Mouse (Mus musculus): Measurements from ENCODE around the gene Tarbp2. TPM values are rescaled to one million over a fixed set of nuclear protein-coding genes. Genes with fewer than 3 reads are reported as not detected.

Gene Tarbp2
- polyA plus RNA-seq, 1 experiment from 2014 or later, result 41.7 TPM

- ATAC-seq (ENCODE audit: low FRiP score, low TSS enrichment) (no peak), DNase-seq (ENCODE audit: low spot score) (no peak)
- Histone ChIP-seq H3K36me3 (ENCODE audit: control insufficient read depth, insufficient read depth, low read length) (peaks cover 36% of the 10 kb centered on the region), H3K4me2 (replicated peaks; ENCODE audit: low read depth) (no peak overlapping the region), H3K27ac (replicated peaks) (no peak overlapping the region), H3K4me3 (ENCODE audit: low read depth, low read length) (no peak overlapping the region), H3K4me1 (replicated peaks; ENCODE audit: control insufficient read depth, insufficient read depth) (no peaks in the 10 kb centered on the region), H3K9ac (ENCODE audit: low read length) (no peak overlapping the region), H3K27me3 (ENCODE audit: control insufficient read depth, insufficient read depth, low read length) (no peaks in the 10 kb centered on the region), H3K9me3 (ENCODE audit: control insufficient read depth, low read length) (no peaks in the 10 kb centered on the region)
- no peak for TF ChIP-seq CTCF (IDR thresholded peaks at IDR 0.05; ENCODE audit: low read depth)
- no peak for TF ChIP-seq EP300 (optimal IDR thresholded peaks at IDR 0.05)
- 88% methylated on average over 4 of the region's 4 CpGs for WGBS
Observed at GRCm38 (mm10) chr15:102531586-102531985, 13.6 kb downstream of the Tarbp2 start.

GRCm38 (mm10) chr15:102532106-102532900, 14.3 kb downstream of the Tarbp2 start:
- TF ChIP-seq EP300 (optimal IDR thresholded peaks at IDR 0.05) (no peak), CTCF (IDR thresholded peaks at IDR 0.05; ENCODE audit: low read depth) (no peak)
- no peak overlapping the region for H3K4me2 ChIP-seq (replicated peaks; ENCODE audit: low read depth)
- no peaks in the 10 kb centered on the region for H3K9me3 ChIP-seq (ENCODE audit: control insufficient read depth, low read length)
- no peaks in the 10 kb centered on the region for H3K27me3 ChIP-seq (ENCODE audit: control insufficient read depth, insufficient read depth, low read length)
- no peak overlapping the region for H3K4me3 ChIP-seq (ENCODE audit: low read depth, low read length)
- ATAC-seq (ENCODE audit: low FRiP score, low TSS enrichment) (no peak), DNase-seq (ENCODE audit: low spot score) (no peak)
- peaks cover 39% of the 10 kb centered on the region for H3K36me3 ChIP-seq (ENCODE audit: control insufficient read depth, insufficient read depth, low read length)
- H3K4me1 ChIP-seq (replicated peaks; ENCODE audit: control insufficient read depth, insufficient read depth), result no peaks in the 10 kb centered on the region
- H3K27ac ChIP-seq (replicated peaks), result no peak overlapping the region
- H3K9ac ChIP-seq (ENCODE audit: low read length), result no peak overlapping the region
- WGBS, result 89% methylated on average over 3 of the region's 3 CpGs

GRCm38 (mm10) chr15:102533926-102534325, 15.9 kb downstream of the Tarbp2 start:
- DNase-seq (ENCODE audit: low spot score), result no peak
- no peak overlapping the region for H3K27ac ChIP-seq (replicated peaks)
- H3K4me1 ChIP-seq (replicated peaks; ENCODE audit: control insufficient read depth, insufficient read depth), result no peaks in the 10 kb centered on the region
- H3K4me2 ChIP-seq (replicated peaks; ENCODE audit: low read depth), result no peak overlapping the region
- peaks cover 39% of the 10 kb centered on the region for H3K36me3 ChIP-seq (ENCODE audit: control insufficient read depth, insufficient read depth, low read length)
- TF ChIP-seq CTCF (IDR thresholded peaks at IDR 0.05; ENCODE audit: low read depth) (no peak), EP300 (optimal IDR thresholded peaks at IDR 0.05) (no peak)
- no peaks in the 10 kb centered on the region for H3K9me3 ChIP-seq (ENCODE audit: control insufficient read depth, low read length)
- H3K27me3 ChIP-seq (ENCODE audit: control insufficient read depth, insufficient read depth, low read length), result no peaks in the 10 kb centered on the region
- no peak overlapping the region for H3K9ac ChIP-seq (ENCODE audit: low read length)
- ATAC-seq (ENCODE audit: low FRiP score, low TSS enrichment), result no peak
- H3K4me3 ChIP-seq (ENCODE audit: low read depth, low read length), result no peak overlapping the region
- 87% methylated on average over 7 of the region's 7 CpGs for WGBS

- no peaks in the 10 kb centered on the region for H3K27me3 ChIP-seq (ENCODE audit: control insufficient read depth, insufficient read depth, low read length)
- no peak overlapping the region for H3K4me3 ChIP-seq (ENCODE audit: low read depth, low read length)
- DNase-seq (ENCODE audit: low spot score) (no peak), ATAC-seq (ENCODE audit: low FRiP score, low TSS enrichment) (no peak)
- no peak for TF ChIP-seq CTCF (IDR thresholded peaks at IDR 0.05; ENCODE audit: low read depth)
- no peak for TF ChIP-seq EP300 (optimal IDR thresholded peaks at IDR 0.05)
- 89% methylated on average over 4 of the region's 4 CpGs for WGBS
- H3K27ac ChIP-seq (replicated peaks), result no peak overlapping the region
- H3K36me3 ChIP-seq (ENCODE audit: control insufficient read depth, insufficient read depth, low read length), result peaks cover 20% of the 10 kb centered on the region
- H3K9ac ChIP-seq (ENCODE audit: low read length), result no peak overlapping the region
- no peak overlapping the region for H3K4me2 ChIP-seq (replicated peaks; ENCODE audit: low read depth)
- H3K9me3 ChIP-seq (ENCODE audit: control insufficient read depth, low read length), result no peaks in the 10 kb centered on the region
- H3K4me1 ChIP-seq (replicated peaks; ENCODE audit: control insufficient read depth, insufficient read depth), result no peaks in the 10 kb centered on the region
Observed at GRCm38 (mm10) chr15:102544801-102545200, 26.8 kb downstream of the Tarbp2 start.

- Histone ChIP-seq H3K4me3 (ENCODE audit: low read depth, low read length) (no peak overlapping the region), H3K4me1 (replicated peaks; ENCODE audit: control insufficient read depth, insufficient read depth) (no peaks in the 10 kb centered on the region), H3K9ac (ENCODE audit: low read length) (no peak overlapping the region), H3K4me2 (replicated peaks; ENCODE audit: low read depth) (no peak overlapping the region), H3K27ac (replicated peaks) (no peak overlapping the region), H3K9me3 (ENCODE audit: control insufficient read depth, low read length) (no peaks in the 10 kb centered on the region), H3K27me3 (ENCODE audit: control insufficient read depth, insufficient read depth, low read length) (no peaks in the 10 kb centered on the region), H3K36me3 (ENCODE audit: control insufficient read depth, insufficient read depth, low read length) (peaks cover 24% of the 10 kb centered on the region)
- no peak for ATAC-seq (ENCODE audit: low FRiP score, low TSS enrichment)
- TF ChIP-seq EP300 (optimal IDR thresholded peaks at IDR 0.05), result no peak
- TF ChIP-seq CTCF (IDR thresholded peaks at IDR 0.05; ENCODE audit: low read depth), result no peak
- WGBS, result 90% methylated on average over 3 of the region's 3 CpGs
- DNase-seq (ENCODE audit: low spot score), result no peak
Observed at GRCm38 (mm10) chr15:102546246-102546645, 28.3 kb downstream of the Tarbp2 start.

- H3K9ac ChIP-seq (ENCODE audit: low read length), result no peak overlapping the region
- H3K4me1 ChIP-seq (replicated peaks; ENCODE audit: control insufficient read depth, insufficient read depth), result no peaks in the 10 kb centered on the region
- no peak for DNase-seq (ENCODE audit: low spot score)
- no peak for ATAC-seq (ENCODE audit: low FRiP score, low TSS enrichment)
- no peak overlapping the region for H3K4me3 ChIP-seq (ENCODE audit: low read depth, low read length)
- no peak overlapping the region for H3K27ac ChIP-seq (replicated peaks)
- H3K9me3 ChIP-seq (ENCODE audit: control insufficient read depth, low read length), result no peaks in the 10 kb centered on the region
- H3K4me2 ChIP-seq (replicated peaks; ENCODE audit: low read depth), result no peak overlapping the region
- peaks cover 25% of the 10 kb centered on the region for H3K36me3 ChIP-seq (ENCODE audit: control insufficient read depth, insufficient read depth, low read length)
- H3K27me3 ChIP-seq (ENCODE audit: control insufficient read depth, insufficient read depth, low read length), result no peaks in the 10 kb centered on the region
- WGBS, result 76% methylated on average over 3 of the region's 3 CpGs
- TF ChIP-seq EP300 (optimal IDR thresholded peaks at IDR 0.05) (no peak), CTCF (IDR thresholded peaks at IDR 0.05; ENCODE audit: low read depth) (no peak)
Observed at GRCm38 (mm10) chr15:102546677-102547427, 28.9 kb downstream of the Tarbp2 start.

Measured in stomach, postnatal 0 days (tissue).